Mouse (Mus musculus) heart, embryonic 15.5 days (tissue): ENCODE measurements around the gene Necap1. TPM values are rescaled to one million over a fixed set of nuclear protein-coding genes. Genes with fewer than 3 reads are reported as not detected.

Experiments used
- ATAC-seq: fragments of 200-750 bp; cut with Nextera tagmentation; replicated peaks from 2 replicates; pipeline ENCODE4 v1.8.0; 2017; ENCODE audit warnings: low read depth, moderate TSS enrichment; ENCODE audit not compliant: insufficient number of reproducible peaks, insufficient read depth, low FRiP score
- H3K27ac ChIP-seq: fragments of 300-500 bp; sonication (generic); 2 replicates; pipeline ENCODE4 v1.5.1; 2015; ENCODE audit warnings: mild to moderate bottlenecking, inconsistent platforms
- H3K27me3 ChIP-seq: fragments of 300-500 bp; sonication (generic); 2 replicates; pipeline ENCODE4 v1.6.1; 2015; ENCODE audit warnings: inconsistent platforms
- H3K36me3 ChIP-seq: fragments of 300-500 bp; sonication (generic); 2 replicates; pipeline ENCODE4 v1.6.1; 2015; ENCODE audit warnings: mild to moderate bottlenecking, inconsistent platforms
- H3K4me1 ChIP-seq: fragments of 300-500 bp; sonication (generic); replicated peaks from 2 replicates; pipeline ENCODE4 v1.6.1; 2015; ENCODE audit warnings: inconsistent platforms
- H3K4me2 ChIP-seq: fragments of 300-500 bp; sonication (generic); 2 replicates; pipeline ENCODE4 v1.6.1; 2015; ENCODE audit warnings: inconsistent platforms, mild to moderate bottlenecking, moderate library complexity
- H3K4me3 ChIP-seq: fragments of 300-500 bp; sonication (generic); 2 replicates; pipeline ENCODE4 v1.5.1; 2015; ENCODE audit warnings: mild to moderate bottlenecking, inconsistent platforms
- H3K9ac ChIP-seq: fragments of 300-500 bp; sonication (generic); 2 replicates; pipeline ENCODE4 v1.6.1; 2015; ENCODE audit warnings: mild to moderate bottlenecking, inconsistent platforms
- H3K9me3 ChIP-seq: fragments of 300-500 bp; sonication (generic); replicated peaks from 2 replicates; pipeline ENCODE4 v1.6.1; 2016; ENCODE audit warnings: inconsistent platforms
- WGBS: fragments of 180-500 bp; shearing (Covaris S2); methylation state at CpG from one replicate; pipeline ENCODE4 v1.1.7; 2015; ENCODE audit warnings: mixed read lengths; 5-methylcytosine and 5-hydroxymethylcytosine counted together
- polyA plus RNA-seq: library from polyadenylated mRNA; unstranded; fragments of >200 nt; fragmentation: Nextera tagmentation; extraction: Ambion mirVana; gene quantifications from 2 replicates; pipeline ENCODE4 v1.2.1, GENCODE M21; 2015

Necap1 gene
- polyA plus RNA-seq: 48.3 and 49.5 TPM in 2 replicates

DNA sequence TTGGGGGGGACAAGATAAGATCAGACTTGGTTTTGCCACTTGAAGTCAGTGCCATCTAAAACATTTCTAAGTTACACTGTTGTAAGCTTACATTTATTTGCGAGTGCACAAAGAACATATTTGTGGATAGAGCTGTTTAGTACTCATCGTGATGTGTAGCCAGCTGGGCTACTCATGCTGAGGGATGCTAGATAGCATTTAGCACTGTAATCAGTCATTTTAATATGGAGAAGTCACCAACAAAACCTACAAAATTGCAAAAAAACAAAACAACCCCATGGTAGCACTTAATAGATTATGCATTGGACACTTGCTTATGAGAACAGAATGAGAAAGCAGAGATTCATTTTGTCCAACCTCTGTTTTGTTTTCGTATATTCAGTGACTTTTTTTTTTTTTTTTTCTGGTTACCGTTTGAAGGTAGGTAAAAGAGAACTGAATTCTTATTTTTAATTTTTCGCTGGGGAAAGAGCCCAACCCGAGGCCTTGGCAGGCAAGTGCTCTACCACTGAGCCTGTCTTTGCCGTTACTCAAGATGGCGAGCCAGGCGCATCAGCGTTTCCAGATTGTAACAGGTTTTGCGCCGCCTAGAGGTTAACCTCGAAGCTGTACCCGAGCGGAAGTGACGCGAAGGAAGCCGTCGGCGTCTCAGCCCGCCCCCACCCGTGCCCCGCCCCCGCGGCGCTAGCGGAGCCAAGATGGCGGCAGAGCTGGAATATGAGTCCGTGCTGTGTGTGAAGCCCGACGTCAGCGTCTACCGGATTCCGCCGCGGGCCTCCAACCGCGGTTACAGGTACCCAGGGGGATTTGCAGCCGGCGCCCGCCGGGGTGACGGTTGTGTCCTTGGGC, at the start of gene Necap1:
TSS of gene Necap1 (plus strand) at position 604 of the 849 bp plus-strand sequence.
- peak within 1 kb of the TSS; percentile 97 for H3K9ac ChIP-seq
- ATAC-seq: peak; percentile 95

DNA sequence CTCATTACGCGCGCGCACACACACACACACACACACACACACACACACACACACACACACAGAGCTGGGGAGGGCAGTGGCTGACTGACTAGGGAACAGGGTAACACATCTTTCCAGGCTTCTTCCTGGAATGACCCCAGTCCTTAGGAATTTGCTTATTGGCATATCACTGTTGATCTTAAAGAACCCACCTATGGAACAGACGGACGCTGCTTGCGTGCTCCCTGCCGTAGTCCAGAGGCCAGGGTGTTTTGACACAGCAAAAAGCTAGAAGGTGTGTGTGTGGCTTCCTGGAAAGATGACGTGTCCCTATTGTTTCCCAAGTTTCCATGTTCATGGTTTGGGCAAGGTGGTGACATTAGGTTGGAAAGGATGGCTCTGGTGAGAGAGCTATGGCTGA, 49.1 kb upstream of the Necap1 start:
- Histone ChIP-seq H3K27ac (peak overlapping the region; percentile 90), H3K9ac (no peak overlapping the region), H3K36me3 (peaks cover 15% of the 10 kb centered on the region), H3K4me3 (peak overlapping the region; percentile 50), H3K4me2 (peak overlapping the region; percentile 74), H3K4me1 (peaks cover 61% of the 10 kb centered on the region), H3K9me3 (no peaks in the 10 kb centered on the region), H3K27me3 (no peaks in the 10 kb centered on the region)
- 82% methylated on average over 9 of the region's 9 CpGs for WGBS
- no peak for ATAC-seq

More for the DNA sequence above, at the start of gene Necap1:
- Histone ChIP-seq H3K4me1 (peaks cover 13% of the 10 kb centered on the region), H3K27me3 (no peaks in the 10 kb centered on the region), H3K4me2 (peak within 1 kb of the TSS; percentile 64), H3K4me3 (peak within 1 kb of the TSS; percentile 97), H3K9me3 (no peaks in the 10 kb centered on the region), H3K36me3 (peaks cover 6% of the 10 kb centered on the region; the same call in 1 of the 2 replicates), H3K27ac (peak within 1 kb of the TSS; percentile 94)
- WGBS: 7% methylated on average over 43 of the region's 43 CpGs

DNA sequence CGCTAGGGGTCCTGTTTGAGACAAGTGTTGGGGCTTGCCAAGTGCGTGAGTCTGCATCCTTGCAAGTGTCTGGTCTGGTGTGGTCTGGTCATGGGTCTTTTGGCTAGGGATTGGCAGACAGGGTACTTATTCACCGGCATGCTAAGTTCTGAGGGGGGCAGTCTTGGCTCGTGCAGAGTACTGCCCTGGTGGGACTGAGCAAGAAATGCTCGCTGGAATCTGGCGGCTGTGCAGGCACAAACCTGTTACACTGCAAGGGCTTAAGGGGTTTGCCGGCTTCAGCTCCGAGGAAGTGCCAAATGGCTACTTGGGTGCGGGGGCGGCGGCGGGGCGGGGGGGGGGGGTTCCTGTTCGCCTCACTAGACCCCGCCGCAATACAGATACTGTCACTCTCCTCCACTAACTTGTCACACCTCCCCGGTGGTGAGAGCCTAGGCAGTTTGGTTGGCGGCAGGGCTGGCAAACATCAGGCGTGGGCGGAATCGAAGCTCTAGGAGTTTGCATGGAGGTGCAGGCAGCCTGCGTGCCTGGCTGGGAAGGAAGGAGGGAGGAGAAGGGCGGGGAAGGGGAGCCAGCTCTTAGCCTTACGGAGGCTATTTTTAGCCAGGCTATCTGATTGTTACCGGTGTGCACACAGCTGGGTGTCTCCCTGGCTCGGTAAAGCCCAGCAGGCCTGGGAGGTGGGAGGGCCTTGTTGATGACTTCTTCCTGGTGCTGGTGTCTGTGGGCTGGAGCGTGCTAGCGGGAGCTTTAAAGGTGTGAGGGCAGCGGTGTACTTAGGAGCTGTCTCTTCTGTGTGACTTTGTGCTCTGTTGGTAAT, 48.1 kb upstream of the Necap1 start:
- peak overlapping the region; percentile 90 for H3K27ac ChIP-seq
- H3K9me3 ChIP-seq: no peaks in the 10 kb centered on the region
- ATAC-seq: peak; percentile 86
- WGBS: 2% methylated on average over 29 of the region's 29 CpGs
- H3K4me3 ChIP-seq: peak overlapping the region; percentile 50
- H3K9ac ChIP-seq: peak overlapping the region; percentile 49
- H3K36me3 ChIP-seq: peaks cover 22% of the 10 kb centered on the region
- H3K4me2 ChIP-seq: peak overlapping the region; percentile 74
- peaks cover 54% of the 10 kb centered on the region for H3K4me1 ChIP-seq
- no peaks in the 10 kb centered on the region for H3K27me3 ChIP-seq

DNA sequence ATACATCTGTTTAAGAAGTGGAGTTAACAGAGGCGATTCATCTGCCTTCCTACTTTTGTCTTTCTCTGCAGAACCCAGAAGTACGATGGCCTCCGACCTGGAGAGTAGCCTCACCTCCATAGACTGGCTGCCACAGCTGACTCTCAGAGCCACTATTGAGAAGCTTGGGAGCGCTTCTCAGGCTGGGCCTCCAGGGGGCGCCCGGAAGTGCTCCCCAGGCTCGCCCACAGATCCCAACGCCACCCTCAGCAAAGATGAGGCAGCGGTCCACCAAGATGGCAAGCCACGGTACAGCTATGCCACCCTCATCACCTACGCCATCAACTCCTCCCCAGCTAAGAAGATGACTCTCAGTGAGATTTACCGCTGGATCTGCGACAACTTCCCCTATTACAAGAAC, 46.2 kb upstream of the Necap1 start:
- WGBS: 53% methylated on average over 13 of the region's 13 CpGs
- no peak for ATAC-seq

DNA sequence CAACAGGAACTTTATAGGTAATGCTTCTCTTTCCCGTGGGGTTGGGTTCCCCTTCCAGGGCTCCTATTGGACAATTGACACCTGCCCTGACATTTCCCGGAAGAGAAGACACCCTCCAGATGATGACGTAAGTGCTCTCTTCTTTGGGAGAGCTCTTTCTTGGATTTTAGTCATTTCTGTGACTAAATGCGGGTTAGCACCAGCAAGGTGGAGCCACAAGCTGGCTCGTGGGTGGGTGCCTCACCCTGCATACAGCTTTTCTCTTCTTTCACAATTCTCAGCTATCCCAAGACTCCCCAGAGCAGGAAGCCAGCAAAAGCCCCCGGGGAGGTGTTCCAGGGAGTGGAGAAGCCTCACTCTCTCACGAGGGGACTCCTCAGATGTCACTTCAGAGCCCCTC, 41.4 kb upstream of the Necap1 start:
- Histone ChIP-seq H3K4me2 (no peak overlapping the region), H3K9ac (no peak overlapping the region), H3K4me3 (no peak overlapping the region), H3K9me3 (0 out of 2 replicates have a peak, but pooled peaks cover 4% of the 10 kb centered on the region), H3K36me3 (peaks cover 78% of the 10 kb centered on the region), H3K4me1 (no peaks in the 10 kb centered on the region), H3K27ac (no peak overlapping the region), H3K27me3 (no peaks in the 10 kb centered on the region)
- no peak for ATAC-seq
- 81% methylated on average over 7 of the region's 7 CpGs for WGBS

More for the DNA sequence above, 46.2 kb upstream of the Necap1 start:
- Histone ChIP-seq H3K4me2 (no peak overlapping the region), H3K4me3 (no peak overlapping the region), H3K9ac (no peak overlapping the region), H3K27ac (no peak overlapping the region), H3K27me3 (no peaks in the 10 kb centered on the region), H3K9me3 (no peaks in the 10 kb centered on the region), H3K4me1 (peaks cover 39% of the 10 kb centered on the region), H3K36me3 (peaks cover 39% of the 10 kb centered on the region)

DNA sequence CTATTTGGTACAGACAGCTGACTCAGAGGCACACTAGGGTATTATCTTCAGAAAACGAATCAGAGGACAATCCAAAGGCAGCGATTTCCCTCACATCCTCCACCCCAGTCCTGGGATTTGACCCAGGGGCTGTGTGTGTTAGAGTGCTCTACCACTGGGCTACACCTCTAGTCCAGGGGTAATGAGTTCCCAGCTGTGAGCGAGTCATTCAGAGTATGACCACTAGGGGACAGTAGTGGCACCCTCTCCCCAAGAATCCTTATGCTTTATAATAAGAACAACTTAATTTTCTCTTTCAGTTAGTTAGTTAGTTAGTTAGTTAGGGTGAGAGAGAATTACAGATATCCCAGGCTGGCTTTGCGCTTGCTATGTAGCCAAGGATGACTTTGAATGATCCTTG, 39.9 kb upstream of the Necap1 start:
- Histone ChIP-seq H3K36me3 (peaks cover 85% of the 10 kb centered on the region), H3K27ac (no peak overlapping the region), H3K9ac (no peak overlapping the region), H3K4me3 (no peak overlapping the region), H3K4me1 (no peaks in the 10 kb centered on the region), H3K9me3 (0 out of 2 replicates have a peak, but pooled peaks cover 4% of the 10 kb centered on the region), H3K27me3 (no peaks in the 10 kb centered on the region), H3K4me2 (no peak overlapping the region)
- no peak for ATAC-seq
- WGBS: 66% methylated on average over 4 of the region's 4 CpGs

DNA sequence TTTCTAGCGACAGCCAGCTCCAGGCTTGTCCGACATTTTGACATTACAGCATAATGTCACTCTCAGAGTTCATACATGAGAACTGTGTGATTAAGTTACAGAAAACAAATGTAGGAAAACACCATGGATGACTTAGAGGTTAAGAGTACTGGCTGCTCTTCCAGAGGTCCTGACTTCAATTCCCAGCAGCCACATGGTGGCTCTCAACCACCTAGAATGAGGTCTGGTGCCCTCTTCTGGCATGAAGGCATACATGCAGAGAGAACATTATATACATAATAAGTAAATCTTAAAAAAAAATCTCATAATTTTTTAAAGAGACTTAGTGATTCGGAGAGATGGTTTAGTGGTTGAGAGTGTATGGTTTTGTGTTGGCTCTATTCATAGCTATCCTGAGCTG, 37.3 kb upstream of the Necap1 start:
- Histone ChIP-seq H3K4me1 (no peaks in the 10 kb centered on the region), H3K27ac (no peak overlapping the region), H3K27me3 (no peaks in the 10 kb centered on the region), H3K4me2 (no peak overlapping the region), H3K9me3 (0 out of 2 replicates have a peak, but pooled peaks cover 4% of the 10 kb centered on the region), H3K4me3 (no peak overlapping the region), H3K9ac (no peak overlapping the region), H3K36me3 (peaks cover 90% of the 10 kb centered on the region)
- WGBS: 95% methylated on average over 3 of the region's 3 CpGs
- no peak for ATAC-seq

DNA sequence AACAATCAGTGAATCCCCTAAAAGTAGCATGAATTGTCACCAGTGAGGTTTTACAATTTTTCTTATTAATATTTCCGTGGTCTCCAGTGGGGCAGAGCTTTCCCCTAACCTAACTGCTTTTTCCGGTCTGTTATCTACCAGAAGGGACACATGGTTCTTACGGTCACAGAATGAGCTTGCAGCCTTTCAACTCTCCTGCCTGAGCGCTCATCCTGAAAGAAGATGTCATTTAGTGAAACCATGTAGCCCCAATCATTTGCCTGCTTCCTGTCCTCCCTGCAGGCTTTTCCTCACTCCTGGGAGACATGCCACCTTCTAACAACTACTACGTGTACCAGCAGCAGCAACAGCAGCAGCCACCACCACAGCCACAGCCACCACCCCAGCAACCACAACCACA, 36.7 kb upstream of the Necap1 start:
- WGBS: 87% methylated on average over 5 of the region's 5 CpGs
- Histone ChIP-seq H3K4me3 (no peak overlapping the region), H3K4me2 (no peak overlapping the region), H3K36me3 (peaks cover 86% of the 10 kb centered on the region), H3K9ac (no peak overlapping the region), H3K27ac (no peak overlapping the region), H3K27me3 (no peaks in the 10 kb centered on the region), H3K4me1 (no peaks in the 10 kb centered on the region), H3K9me3 (0 out of 2 replicates have a peak, but pooled peaks cover 4% of the 10 kb centered on the region)
- ATAC-seq: no peak

DNA sequence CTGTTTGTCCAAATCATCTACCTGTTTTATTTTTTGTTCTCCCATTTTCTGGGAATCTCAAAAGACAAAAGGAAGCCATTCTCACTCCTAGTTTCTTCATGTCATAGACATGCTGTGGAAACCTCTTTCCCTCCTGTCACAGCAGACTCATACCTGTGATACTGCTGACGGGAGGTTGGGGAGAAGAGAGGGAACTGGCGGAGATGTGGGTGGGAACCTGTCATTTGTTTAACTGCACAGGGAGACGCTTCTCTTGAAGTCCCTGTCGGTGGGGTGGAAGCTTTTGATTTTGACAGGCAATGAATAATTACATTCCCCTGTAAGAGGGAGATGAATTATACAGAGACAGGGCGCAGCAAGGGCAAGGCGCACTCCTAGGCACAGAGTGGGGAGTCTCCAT, 30.5 kb upstream of the Necap1 start:
- Histone ChIP-seq H3K9me3 (no peaks in the 10 kb centered on the region), H3K4me2 (no peak overlapping the region), H3K27ac (no peak overlapping the region), H3K4me1 (no peaks in the 10 kb centered on the region), H3K9ac (no peak overlapping the region), H3K27me3 (no peaks in the 10 kb centered on the region), H3K36me3 (peaks cover 65% of the 10 kb centered on the region), H3K4me3 (no peak overlapping the region)
- WGBS: 80% methylated on average over 6 of the region's 6 CpGs
- ATAC-seq: no peak

DNA sequence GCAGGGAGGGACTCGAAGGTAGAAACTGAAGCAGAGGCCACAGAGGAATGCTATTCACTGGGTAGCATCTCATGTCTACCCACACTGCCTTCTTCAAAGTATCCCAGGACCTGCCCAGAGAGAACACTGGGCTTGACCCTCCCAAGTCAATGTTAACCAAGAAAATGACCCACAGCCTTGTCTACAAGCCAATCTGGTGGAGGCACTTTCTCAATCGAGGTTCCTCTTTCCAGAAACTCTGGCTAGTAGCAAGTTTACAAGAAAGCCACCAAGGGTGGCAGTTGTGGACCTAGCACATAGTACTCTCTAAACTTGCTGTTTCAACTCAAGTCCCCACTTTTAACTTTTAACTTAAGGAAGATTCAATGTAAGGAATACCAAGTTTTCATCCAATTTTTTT, 21.6 kb upstream of the Necap1 start:
- Histone ChIP-seq H3K4me1 (peaks cover 6% of the 10 kb centered on the region), H3K4me2 (no peak overlapping the region), H3K9ac (no peak overlapping the region), H3K9me3 (no peaks in the 10 kb centered on the region), H3K27me3 (no peaks in the 10 kb centered on the region), H3K4me3 (no peak overlapping the region), H3K27ac (no peak overlapping the region), H3K36me3 (no peaks in the 10 kb centered on the region)
- ATAC-seq: no peak
- 44% methylated on average over 2 of the region's 2 CpGs for WGBS

DNA sequence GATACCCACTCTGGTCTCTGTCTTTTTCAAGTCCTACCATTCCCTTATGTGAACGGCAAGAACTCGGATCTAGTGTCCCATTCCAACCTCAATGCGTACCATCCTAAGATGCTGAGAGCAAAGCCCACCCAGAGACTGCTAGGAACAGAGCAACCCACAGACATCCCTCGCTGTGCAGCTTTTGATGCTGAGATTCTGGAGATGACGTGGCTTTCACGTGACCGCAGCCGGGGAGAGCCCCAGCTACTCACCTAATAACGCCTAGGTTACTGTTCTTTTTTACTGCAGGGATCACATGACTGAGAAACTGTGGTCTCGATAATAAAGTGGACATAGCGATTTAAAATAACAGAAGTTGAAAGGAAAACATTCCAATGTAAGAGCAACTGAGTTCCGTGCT, 19.7 kb upstream of the Necap1 start:
- Histone ChIP-seq H3K36me3 (no peaks in the 10 kb centered on the region), H3K9ac (no peak overlapping the region), H3K27ac (no peak overlapping the region), H3K4me2 (no peak overlapping the region), H3K4me3 (no peak overlapping the region), H3K27me3 (no peaks in the 10 kb centered on the region), H3K9me3 (no peaks in the 10 kb centered on the region), H3K4me1 (peaks cover 6% of the 10 kb centered on the region)
- no peak for ATAC-seq
- 70% methylated on average over 12 of the region's 12 CpGs for WGBS
